Mouse (Mus musculus): ENCODE measurements around the gene Zbtb49.

DNA sequence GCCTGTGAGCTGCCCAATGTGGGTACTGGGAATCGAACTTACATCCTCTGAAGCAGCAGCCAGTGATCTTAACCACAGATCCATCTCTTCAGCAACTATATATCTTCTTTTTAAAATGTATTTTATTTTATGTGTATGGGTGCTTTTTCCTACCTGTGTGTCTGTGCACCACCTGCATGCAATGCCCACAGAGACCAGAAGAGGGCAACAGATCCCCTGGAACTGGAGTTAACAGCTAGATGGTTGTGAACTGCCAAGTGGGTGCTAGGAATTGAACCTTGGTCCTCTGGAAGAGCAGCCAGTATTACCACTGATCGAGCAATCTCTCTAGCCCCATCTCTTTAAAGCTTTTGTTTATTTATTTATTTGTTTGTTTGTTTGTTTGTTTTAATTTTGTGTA, 16.4 kb upstream of the Zbtb49 start:
- no peak for TF ChIP-seq POLR2A (IDR thresholded peaks at IDR 0.05; ENCODE audit: low read depth, low read length)
- TF ChIP-seq CTCF (conservative IDR thresholded peaks at IDR 0.05; ENCODE audit: insufficient read depth, insufficient read length, low read depth, low read length), result no peak
